Mouse (Mus musculus): ENCODE data around the gene Rnf215. TPM values are rescaled to one million over a fixed set of nuclear protein-coding genes. Genes with fewer than 3 reads are reported as not detected.
"Not testable (repeated sequence)": the region's sequence is repeated elsewhere in the genome, so short reads cannot be mapped to it uniquely, and the experiment has no call there.

Rnf215 gene
- total RNA-seq (2015; ENCODE audit: low replicate concordance) (1.5 and 2.5 TPM in 2 replicates), total RNA-seq (2017; ENCODE audit: low replicate concordance) (4.7 and 8.6 TPM in 2 replicates)

DNA sequence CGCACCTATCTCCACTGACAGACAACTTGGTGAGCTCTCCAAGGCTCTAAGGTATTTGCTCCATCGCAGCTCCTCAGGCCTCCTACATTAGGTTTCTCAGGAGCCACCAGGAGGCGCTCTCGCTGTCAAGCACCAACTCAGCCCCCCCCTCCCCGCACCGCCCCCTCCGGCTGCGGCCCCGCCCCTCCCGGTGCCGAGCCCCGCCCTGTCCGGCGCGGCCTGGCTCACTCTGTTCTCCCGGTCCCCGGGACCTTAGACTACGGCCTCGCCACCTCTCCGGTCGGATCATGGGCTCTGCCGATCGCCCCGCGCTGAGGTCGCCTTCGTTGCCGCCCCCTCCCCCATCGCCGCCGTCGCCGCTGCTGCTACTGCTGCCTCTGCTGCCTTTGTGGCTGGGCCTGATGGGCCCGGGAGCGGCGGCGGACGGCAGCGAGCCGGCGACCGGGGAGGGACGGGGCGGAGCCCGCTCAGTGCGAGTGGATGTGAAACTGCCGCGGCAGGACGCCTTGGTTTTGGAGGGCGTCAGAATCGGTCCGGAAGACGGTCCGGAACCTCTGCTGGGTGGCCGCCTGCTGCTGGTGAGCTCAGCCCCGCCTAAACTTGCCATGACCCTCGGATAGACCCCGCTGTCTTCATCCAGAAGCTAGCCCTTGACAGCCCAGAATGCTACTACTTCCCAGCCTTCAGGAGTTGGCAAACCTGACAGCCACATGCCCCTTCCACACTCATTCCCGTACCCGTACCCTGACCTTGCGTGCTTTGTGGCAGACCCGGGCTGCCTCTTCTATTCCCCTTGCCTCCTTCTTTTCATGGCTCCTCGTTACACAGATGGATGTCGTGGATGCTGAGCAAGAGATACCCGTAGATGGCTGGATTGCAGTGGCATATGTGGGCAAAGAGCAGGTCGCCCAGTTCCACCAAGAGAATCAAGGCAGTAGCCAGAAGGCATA lies at the start of gene Rnf215:
Gene Rnf215, plus strand, starts transcription at position 217 of the 950 bp plus-strand sequence.
- peak; percentile 81 for ATAC-seq (replicated peaks; ENCODE audit: low FRiP score, poor library complexity, severe bottlenecking)

DNA sequence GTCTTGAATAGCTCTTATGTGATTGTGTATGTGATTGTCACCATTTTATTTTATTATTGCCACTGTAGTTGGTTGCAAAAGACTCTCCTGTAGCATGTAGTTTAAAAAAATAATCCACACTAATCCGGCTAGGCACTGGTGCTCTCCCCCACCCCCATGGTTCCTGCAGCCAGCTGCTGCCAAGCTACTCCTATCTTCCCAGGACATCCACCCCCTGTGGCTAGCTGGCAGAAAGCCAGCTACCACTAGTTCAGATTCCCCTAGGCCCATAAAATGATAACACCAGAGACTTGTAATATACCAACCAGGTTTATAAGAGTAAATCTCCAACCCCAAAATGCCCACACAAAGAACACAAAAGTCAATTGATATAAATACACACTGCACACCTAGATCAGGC lies 48.8 kb upstream of the Rnf215 start:
- no peak for ATAC-seq (replicated peaks; ENCODE audit: low FRiP score, poor library complexity, severe bottlenecking)

DNA sequence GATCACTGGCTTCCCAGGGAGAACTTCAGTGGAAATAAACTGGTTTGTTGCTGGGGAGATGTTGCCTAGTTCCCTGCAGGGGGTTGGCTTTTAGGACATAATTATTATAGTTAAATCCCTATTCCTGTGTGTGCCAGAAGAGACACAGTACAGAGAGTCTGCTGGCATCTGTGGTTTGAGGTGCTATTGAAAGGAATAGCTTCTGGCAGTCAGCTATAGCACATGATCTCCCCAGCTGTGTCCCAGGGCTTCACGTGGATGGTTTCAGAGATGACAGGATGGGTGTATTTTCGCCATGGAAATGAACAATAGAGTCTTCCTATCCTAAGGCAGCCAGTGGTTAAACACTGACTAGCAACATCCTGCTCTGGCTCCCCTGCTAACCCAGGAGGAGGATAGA lies 47.7 kb upstream of the Rnf215 start:
- ATAC-seq (replicated peaks; ENCODE audit: low FRiP score, poor library complexity, severe bottlenecking), result no peak

DNA sequence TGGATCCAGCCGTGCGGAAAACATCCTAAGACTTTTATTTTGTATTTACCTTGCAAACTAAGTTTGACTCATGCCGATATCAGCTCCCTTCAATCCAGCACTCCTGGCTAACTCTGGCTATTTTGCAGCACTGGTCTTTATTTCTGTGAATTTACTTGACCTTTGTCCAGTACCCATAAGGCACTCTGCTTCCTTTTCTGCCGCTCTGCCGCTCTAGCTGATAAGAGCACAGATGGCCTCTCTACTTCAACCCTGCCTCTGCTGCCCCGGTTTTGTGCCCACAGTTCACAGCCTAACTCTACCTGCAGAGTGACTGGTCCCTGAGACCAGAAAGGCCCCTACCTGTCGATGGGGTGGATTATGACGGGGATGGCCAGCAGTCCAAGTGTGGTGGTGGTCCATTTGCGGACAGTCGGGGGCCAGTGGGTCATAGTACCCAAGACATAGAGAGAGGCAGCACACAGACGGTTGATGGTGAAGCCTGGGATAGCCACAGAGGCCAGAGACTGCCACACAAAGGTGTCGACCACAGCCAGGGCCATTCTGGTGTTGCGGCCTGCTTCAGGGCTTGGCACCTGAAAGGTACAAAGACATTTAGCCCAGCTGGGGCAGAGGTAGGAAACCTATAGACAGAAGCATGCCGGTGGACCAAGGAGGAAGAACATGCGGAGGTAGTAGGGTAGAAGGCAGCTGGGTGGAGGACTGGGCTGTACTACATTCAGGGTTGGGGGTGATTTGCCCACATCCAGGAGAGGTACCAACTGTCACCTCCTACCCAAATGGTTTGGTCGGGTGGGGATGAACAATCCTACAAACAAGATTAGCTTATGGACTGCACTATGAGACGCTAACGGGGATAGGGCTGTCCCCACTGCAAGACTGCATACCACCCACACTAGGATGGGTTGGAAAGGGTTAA lies 41.3 kb upstream of the Rnf215 start:
- no peak for ATAC-seq (replicated peaks; ENCODE audit: low FRiP score, poor library complexity, severe bottlenecking)

- peak; percentile 49 for ATAC-seq (replicated peaks; ENCODE audit: low FRiP score, poor library complexity, severe bottlenecking)
These were observed 40.4 kb upstream of the Rnf215 start for GRCm38 (mm10) chr11:4094378-4095170.

DNA sequence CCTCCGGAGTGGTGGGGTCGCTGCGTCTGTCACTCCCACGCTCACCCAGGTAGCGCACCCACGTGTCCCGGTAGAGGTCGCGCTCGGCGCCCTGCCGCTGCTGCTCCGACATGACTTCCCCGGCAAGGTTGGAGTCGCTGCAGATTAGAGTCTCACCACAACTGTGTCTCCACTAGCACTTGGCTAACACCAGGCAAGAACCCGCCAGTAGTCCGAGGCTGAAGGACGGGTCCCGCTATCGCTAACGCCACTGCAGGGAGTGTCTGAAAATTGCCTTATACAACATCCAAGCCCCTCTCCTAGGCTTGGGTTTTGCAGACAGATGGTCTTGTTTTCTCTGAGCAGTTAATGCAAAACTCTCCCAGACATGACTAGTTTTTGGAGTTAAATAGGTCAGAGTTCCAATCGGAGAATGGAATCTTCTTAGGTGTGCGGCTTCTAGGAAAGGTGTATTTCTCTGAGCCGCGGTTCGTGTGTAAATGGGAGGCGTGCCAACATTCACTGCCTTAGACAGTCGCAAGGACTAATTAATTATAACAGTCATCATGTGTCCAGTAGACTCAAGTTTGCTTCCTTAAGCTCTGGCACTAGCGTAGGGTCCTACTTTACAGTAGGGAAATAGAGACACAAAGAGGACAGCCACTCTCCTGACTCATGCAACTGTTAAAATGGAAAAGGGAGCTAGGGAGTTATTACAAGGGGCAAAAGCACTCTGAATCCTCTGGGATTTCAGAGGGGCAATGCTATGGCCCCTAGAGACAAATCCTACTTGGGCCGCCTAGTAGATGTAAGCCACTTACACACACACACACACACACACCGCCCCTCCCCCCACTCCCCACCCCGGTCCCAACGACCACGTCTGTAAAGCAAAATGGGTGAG lies 39.6 kb upstream of the Rnf215 start, which contains the start of gene Mtfp1:
Gene Mtfp1, minus strand, starts transcription at position 275 of the 883 bp plus-strand sequence.
- peak; percentile 42 for ATAC-seq (replicated peaks; ENCODE audit: low FRiP score, poor library complexity, severe bottlenecking)

DNA sequence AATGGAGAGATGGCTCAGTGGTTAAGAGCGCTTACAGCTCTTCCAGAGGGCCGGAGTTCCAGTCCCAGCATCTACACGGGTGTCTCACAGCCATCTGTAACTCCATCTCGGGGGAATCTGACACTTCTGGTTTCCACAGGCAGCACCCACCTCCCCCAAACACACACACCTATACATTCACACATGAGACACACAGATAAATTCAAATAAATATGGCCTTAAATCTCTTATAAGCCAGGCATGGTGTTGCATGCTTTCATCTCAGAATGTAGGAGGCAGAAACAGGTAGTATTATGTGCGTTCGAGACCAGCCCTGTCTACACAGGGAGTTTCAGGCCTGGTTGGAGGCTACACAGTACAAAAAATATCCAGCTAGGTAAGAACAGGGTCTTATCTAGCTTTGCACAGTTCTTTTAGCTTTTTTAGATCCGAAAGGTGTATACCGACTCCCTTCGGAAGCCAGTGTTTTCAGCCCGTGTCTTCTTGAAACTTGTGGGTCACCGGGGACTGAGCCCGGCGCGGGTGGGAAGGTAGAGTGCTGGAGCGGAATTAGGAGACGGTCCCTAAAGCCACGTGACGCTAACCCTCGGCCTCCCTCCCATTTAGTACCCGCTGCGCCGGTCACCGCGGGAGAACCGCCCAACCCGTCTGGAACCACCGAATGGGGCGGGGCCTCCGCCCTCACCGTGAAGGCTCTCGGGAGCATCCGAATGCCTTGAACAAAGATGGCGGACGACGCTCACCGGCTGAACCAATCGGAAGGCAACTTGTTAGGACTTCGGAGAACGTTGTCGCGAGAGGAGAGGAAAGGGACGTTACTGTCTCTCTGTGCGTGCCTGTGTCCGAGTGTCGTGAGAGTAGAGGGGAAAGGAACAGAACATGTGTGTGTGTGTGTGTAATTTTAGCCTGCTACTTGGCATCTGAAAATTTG lies 38.7 kb upstream of the Rnf215 start:
- peak; percentile 90 for ATAC-seq (replicated peaks; ENCODE audit: low FRiP score, poor library complexity, severe bottlenecking)

- peak; percentile 12 for ATAC-seq (replicated peaks; ENCODE audit: low FRiP score, poor library complexity, severe bottlenecking)
These were observed 37.8 kb upstream of the Rnf215 start for GRCm38 (mm10) chr11:4097091-4097621.

GRCm38 (mm10) chr11:4098120-4098519 lies 36.9 kb upstream of the Rnf215 start:
- ATAC-seq (replicated peaks; ENCODE audit: low FRiP score, poor library complexity, severe bottlenecking), result no peak

- no peak for ATAC-seq (replicated peaks; ENCODE audit: low FRiP score, poor library complexity, severe bottlenecking)
These were observed 36.2 kb upstream of the Rnf215 start for GRCm38 (mm10) chr11:4098816-4099215.

- no peak for ATAC-seq (replicated peaks; ENCODE audit: low FRiP score, poor library complexity, severe bottlenecking)
These were observed 35.6 kb upstream of the Rnf215 start for GRCm38 (mm10) chr11:4099447-4099846.

- ATAC-seq (replicated peaks; ENCODE audit: low FRiP score, poor library complexity, severe bottlenecking), result no peak
These were observed 33.2 kb upstream of the Rnf215 start for GRCm38 (mm10) chr11:4101851-4102250.

DNA sequence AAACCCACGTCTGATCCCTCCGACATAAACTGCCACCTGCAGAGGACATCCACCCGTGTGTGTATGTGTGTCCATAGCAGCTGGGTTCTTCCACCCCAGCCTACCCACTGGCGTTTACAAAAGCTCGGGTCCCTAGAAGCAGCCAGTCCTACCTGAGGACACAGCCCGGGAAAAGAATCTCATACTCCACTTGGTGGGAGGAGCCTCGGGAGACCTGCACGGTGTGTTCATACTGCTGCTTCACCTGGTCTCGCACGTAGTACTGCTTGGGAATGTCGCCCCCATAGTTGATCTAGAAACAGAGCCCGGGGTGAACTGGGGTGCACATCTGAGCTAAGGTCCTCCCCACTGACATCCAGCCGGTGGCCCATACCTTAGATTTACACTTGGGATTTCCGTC lies 31.5 kb upstream of the Rnf215 start:
- ATAC-seq (replicated peaks; ENCODE audit: low FRiP score, poor library complexity, severe bottlenecking), result no peak

DNA sequence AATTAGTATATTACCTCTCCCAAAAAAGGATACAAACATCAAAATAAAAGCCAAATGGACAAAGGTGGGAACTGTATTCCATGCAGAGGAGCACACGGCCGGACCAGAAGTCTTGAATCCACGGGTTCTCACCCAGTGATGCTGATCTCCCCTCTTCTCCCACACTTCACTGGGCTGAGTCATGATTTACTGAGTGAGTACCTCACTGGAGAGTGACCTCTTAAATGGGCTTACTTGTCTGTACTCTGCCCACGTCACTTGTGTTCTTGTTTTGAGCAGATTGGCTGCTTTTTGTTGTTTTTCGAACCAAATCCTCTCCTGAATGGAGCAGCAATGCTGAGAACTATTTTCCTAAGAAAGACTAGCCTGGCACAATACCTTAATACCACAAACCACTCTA lies 30.0 kb upstream of the Rnf215 start:
- ATAC-seq (replicated peaks; ENCODE audit: low FRiP score, poor library complexity, severe bottlenecking), result no peak

- ATAC-seq (replicated peaks; ENCODE audit: low FRiP score, poor library complexity, severe bottlenecking), result no peak
These were observed 29.6 kb upstream of the Rnf215 start for GRCm38 (mm10) chr11:4105444-4105843.

DNA sequence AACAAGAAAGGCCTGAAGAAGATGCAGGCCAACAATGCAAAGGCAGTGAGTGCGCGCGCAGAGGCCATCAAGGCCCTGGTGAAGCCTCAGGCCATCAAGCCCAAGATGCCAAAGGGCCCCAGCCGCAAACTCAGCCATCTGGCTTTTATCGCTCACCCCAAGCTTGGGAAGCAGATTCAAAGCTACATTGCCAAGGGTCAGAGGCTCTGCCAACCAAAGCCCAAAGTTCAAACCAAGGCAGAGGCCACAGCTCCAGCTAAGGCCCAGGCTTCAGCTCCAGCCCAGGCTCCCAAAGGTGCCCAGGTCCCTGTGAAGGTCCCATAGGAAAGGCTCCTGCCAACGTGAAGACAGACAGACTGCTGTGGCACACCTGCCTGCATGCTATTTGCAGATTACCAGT lies 27.1 kb upstream of the Rnf215 start:
- not testable (repeated sequence) for ATAC-seq (replicated peaks; ENCODE audit: low FRiP score, poor library complexity, severe bottlenecking)

- ATAC-seq (replicated peaks; ENCODE audit: low FRiP score, poor library complexity, severe bottlenecking), result no peak
These were observed 26.3 kb upstream of the Rnf215 start for GRCm38 (mm10) chr11:4108691-4109090.

Measured in erythroblast, adult 5-6 weeks (primary cell).